Mouse (Mus musculus): ENCODE results near the gene Bag2. TPM values are rescaled to one million over a fixed set of nuclear protein-coding genes. Genes with fewer than 3 reads are reported as not detected.

Bag2 gene
- total RNA-seq (2014; fragmentation: Nextera tagmentation) = 110 and 115 TPM in 2 replicates
- 59.6 and 63.0 TPM in 2 replicates for total RNA-seq (2017)
- 60.2 and 66.7 TPM in 2 replicates for polyA plus RNA-seq (2012)

DNA sequence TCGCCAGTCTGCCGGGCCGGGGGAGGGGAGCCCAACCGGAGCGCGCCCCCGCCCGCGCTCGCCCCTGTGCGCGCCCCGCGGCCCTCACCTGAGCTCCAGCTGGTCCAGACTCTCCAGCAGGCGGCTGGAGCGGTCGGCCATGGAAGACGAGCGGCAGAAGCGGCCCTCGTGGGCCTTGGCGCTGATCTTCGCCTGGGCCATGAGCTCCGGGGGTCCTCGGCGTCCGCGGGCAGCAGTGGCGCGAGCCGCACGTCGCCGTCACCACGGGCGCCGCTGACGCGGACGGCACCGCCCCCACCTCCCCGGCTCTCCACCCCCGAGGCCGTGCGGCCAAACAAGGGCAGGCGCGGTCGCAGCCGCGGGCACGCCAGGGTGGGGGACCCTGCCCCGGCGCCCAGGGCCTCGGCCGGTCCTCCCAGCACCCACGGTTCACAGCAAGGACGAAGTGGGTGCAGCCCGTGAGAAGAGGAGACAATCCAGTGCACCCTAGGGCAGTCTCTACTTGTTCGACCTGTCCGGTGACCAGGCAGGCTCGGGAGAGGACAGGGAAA, at the start of gene Bag2:
Gene Bag2, minus strand, starts transcription at position 305 of the 551 bp plus-strand sequence.
- DNase-seq (ENCODE audit: low spot score) = peak; percentile 90
- H3K27me3 ChIP-seq (ENCODE audit: insufficient read depth, low read length) = no peaks in the 10 kb centered on the region
- H3K36me3 ChIP-seq (replicated peaks) = peaks cover 63% of the 10 kb centered on the region
- no peak for TF ChIP-seq TAL1 (conservative IDR thresholded peaks at IDR 0.05; ENCODE audit: low read depth, low read length)
- no peak for TF ChIP-seq POLR2AphosphoS5 (IDR thresholded peaks at IDR 0.05; ENCODE audit: insufficient replicate concordance, low read depth, low read length)
- no peak for TF ChIP-seq GATA2 (IDR thresholded peaks at IDR 0.05; ENCODE audit: borderline replicate concordance, low read depth, low read length)
- no peak for TF ChIP-seq CTCF (IDR thresholded peaks at IDR 0.05; ENCODE audit: low read depth, low read length)
- TF ChIP-seq GATA1 (IDR thresholded peaks at IDR 0.05; ENCODE audit: borderline replicate concordance, low read length) = no peak
- peak; percentile 37; the same call in 1 of the 2 replicates for ATAC-seq (ENCODE audit: extremely low read depth, insufficient number of reproducible peaks, low FRiP score, poor library complexity, severe bottlenecking)
- H3K4me1 ChIP-seq (ENCODE audit: insufficient read depth, low read depth, low read length) = peaks cover 46% of the 10 kb centered on the region
- H3K9me3 ChIP-seq (replicated peaks) = no peaks in the 10 kb centered on the region
- peak within 1 kb of the TSS; percentile 81 for H3K4me3 ChIP-seq (ENCODE audit: low read depth, low read length)

GRCm38 (mm10) chr1:33803323-33803722, 45.7 kb upstream of the Bag2 start:
- Histone ChIP-seq H3K4me3 (ENCODE audit: low read depth, low read length) (no peak overlapping the region), H3K27me3 (ENCODE audit: insufficient read depth, low read length) (no peaks in the 10 kb centered on the region), H3K4me1 (ENCODE audit: insufficient read depth, low read depth, low read length) (peaks cover 13% of the 10 kb centered on the region), H3K9me3 (replicated peaks) (no peaks in the 10 kb centered on the region), H3K36me3 (replicated peaks) (peaks cover 90% of the 10 kb centered on the region)
- ATAC-seq (ENCODE audit: extremely low read depth, insufficient number of reproducible peaks, low FRiP score, poor library complexity, severe bottlenecking) = no peak
- TF ChIP-seq CTCF (IDR thresholded peaks at IDR 0.05; ENCODE audit: low read depth, low read length) (no peak), TAL1 (conservative IDR thresholded peaks at IDR 0.05; ENCODE audit: low read depth, low read length) (no peak), GATA2 (IDR thresholded peaks at IDR 0.05; ENCODE audit: borderline replicate concordance, low read depth, low read length) (no peak), GATA1 (IDR thresholded peaks at IDR 0.05; ENCODE audit: borderline replicate concordance, low read length) (no peak), POLR2AphosphoS5 (IDR thresholded peaks at IDR 0.05; ENCODE audit: insufficient replicate concordance, low read depth, low read length) (no peak)
- DNase-seq (ENCODE audit: low spot score) = no peak

DNA sequence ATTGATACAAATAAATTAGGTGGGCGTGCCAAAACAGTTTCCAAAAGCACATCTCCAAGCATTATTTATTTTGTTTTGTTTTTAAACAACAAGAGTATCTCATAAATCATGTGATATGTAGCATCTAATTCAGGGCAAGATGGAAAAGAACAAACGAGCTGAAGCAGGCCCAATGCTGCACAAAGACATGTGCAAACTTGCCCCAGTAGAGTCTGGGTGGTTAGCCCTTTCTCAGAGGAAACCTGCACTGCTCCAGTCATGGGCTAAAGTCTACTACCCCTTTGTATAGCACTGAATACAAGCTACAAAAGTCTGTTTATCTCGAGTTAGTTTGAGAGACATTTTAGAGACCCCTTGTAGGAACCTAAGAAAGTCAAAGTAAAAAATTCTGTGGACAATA, 42.0 kb upstream of the Bag2 start:
- TF ChIP-seq CTCF (IDR thresholded peaks at IDR 0.05; ENCODE audit: low read depth, low read length) (no peak), POLR2AphosphoS5 (IDR thresholded peaks at IDR 0.05; ENCODE audit: insufficient replicate concordance, low read depth, low read length) (no peak), TAL1 (conservative IDR thresholded peaks at IDR 0.05; ENCODE audit: low read depth, low read length) (no peak), GATA2 (IDR thresholded peaks at IDR 0.05; ENCODE audit: borderline replicate concordance, low read depth, low read length) (no peak), GATA1 (IDR thresholded peaks at IDR 0.05; ENCODE audit: borderline replicate concordance, low read length) (no peak)
- DNase-seq (ENCODE audit: low spot score) (no peak), ATAC-seq (ENCODE audit: extremely low read depth, insufficient number of reproducible peaks, low FRiP score, poor library complexity, severe bottlenecking) (no peak)
- Histone ChIP-seq H3K4me1 (ENCODE audit: insufficient read depth, low read depth, low read length) (peaks cover 7% of the 10 kb centered on the region; the same call in 1 of the 2 replicates), H3K9me3 (replicated peaks) (no peaks in the 10 kb centered on the region), H3K36me3 (replicated peaks) (peaks cover 82% of the 10 kb centered on the region), H3K27me3 (ENCODE audit: insufficient read depth, low read length) (no peaks in the 10 kb centered on the region), H3K4me3 (ENCODE audit: low read depth, low read length) (no peak overlapping the region)

- H3K9me3 ChIP-seq (replicated peaks) = no peaks in the 10 kb centered on the region
- TF ChIP-seq POLR2AphosphoS5 (IDR thresholded peaks at IDR 0.05; ENCODE audit: insufficient replicate concordance, low read depth, low read length) (no peak), GATA1 (IDR thresholded peaks at IDR 0.05; ENCODE audit: borderline replicate concordance, low read length) (no peak), TAL1 (conservative IDR thresholded peaks at IDR 0.05; ENCODE audit: low read depth, low read length) (no peak), CTCF (IDR thresholded peaks at IDR 0.05; ENCODE audit: low read depth, low read length) (no peak), GATA2 (IDR thresholded peaks at IDR 0.05; ENCODE audit: borderline replicate concordance, low read depth, low read length) (no peak)
- DNase-seq (ENCODE audit: low spot score) = no peak
- no peaks in the 10 kb centered on the region for H3K27me3 ChIP-seq (ENCODE audit: insufficient read depth, low read length)
- ATAC-seq (ENCODE audit: extremely low read depth, insufficient number of reproducible peaks, low FRiP score, poor library complexity, severe bottlenecking) = no peak
- H3K4me3 ChIP-seq (ENCODE audit: low read depth, low read length) = no peak overlapping the region
- peaks cover 16% of the 10 kb centered on the region; the same call in 1 of the 2 replicates for H3K4me1 ChIP-seq (ENCODE audit: insufficient read depth, low read depth, low read length)
- H3K36me3 ChIP-seq (replicated peaks) = peaks cover 52% of the 10 kb centered on the region
Measured at GRCm38 (mm10) chr1:33788493-33788892, 30.9 kb upstream of the Bag2 start.

DNA sequence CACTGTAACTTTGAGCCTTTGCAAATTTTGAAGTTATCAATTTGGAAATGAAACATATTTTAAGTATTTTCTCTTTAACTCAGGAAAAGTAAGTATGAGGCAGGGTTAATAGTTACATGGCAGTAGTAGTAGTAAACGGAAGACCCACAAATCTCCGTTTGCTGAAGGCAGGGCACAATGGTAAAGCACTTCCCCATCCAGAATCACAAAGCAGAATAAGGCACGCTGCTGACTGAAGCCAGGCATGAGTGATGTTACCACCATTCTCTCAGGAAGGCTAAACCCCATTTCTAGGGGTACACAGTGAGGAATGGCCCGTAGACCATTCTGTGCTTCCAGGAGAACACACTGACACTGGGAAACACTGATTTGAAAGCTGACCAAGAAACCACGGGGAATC, 30.5 kb upstream of the Bag2 start:
- no peak for TF ChIP-seq TAL1 (conservative IDR thresholded peaks at IDR 0.05; ENCODE audit: low read depth, low read length)
- no peak for TF ChIP-seq GATA2 (IDR thresholded peaks at IDR 0.05; ENCODE audit: borderline replicate concordance, low read depth, low read length)
- TF ChIP-seq GATA1 (IDR thresholded peaks at IDR 0.05; ENCODE audit: borderline replicate concordance, low read length) = no peak
- no peak for TF ChIP-seq CTCF (IDR thresholded peaks at IDR 0.05; ENCODE audit: low read depth, low read length)
- TF ChIP-seq POLR2AphosphoS5 (IDR thresholded peaks at IDR 0.05; ENCODE audit: insufficient replicate concordance, low read depth, low read length) = no peak
- Histone ChIP-seq H3K36me3 (replicated peaks) (peaks cover 52% of the 10 kb centered on the region), H3K4me3 (ENCODE audit: low read depth, low read length) (no peak overlapping the region), H3K27me3 (ENCODE audit: insufficient read depth, low read length) (no peaks in the 10 kb centered on the region), H3K9me3 (replicated peaks) (no peaks in the 10 kb centered on the region), H3K4me1 (ENCODE audit: insufficient read depth, low read depth, low read length) (peaks cover 16% of the 10 kb centered on the region; the same call in 1 of the 2 replicates)
- ATAC-seq (ENCODE audit: extremely low read depth, insufficient number of reproducible peaks, low FRiP score, poor library complexity, severe bottlenecking) = no peak
- DNase-seq (ENCODE audit: low spot score) = no peak

DNA sequence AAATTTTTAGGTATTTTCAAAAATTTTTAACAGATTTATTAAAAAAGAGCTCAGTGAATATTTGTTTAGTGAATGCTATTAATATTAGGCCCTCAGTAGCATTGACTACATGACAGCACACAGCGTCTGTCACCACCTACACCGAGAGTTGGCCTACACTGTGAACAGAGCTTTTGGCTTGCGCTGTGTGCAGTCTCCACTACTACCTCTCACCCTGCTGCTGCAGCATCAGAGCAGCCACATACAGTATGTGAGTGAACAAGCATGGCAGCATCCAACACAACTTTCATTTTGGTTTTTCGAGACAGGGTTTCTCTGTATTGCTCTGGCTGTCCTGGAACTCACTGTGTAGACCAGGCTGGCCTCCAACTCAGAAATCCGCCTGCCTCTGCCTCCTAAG, 27.0 kb upstream of the Bag2 start:
- peaks cover 7% of the 10 kb centered on the region; the same call in 1 of the 2 replicates for H3K4me1 ChIP-seq (ENCODE audit: insufficient read depth, low read depth, low read length)
- TF ChIP-seq TAL1 (conservative IDR thresholded peaks at IDR 0.05; ENCODE audit: low read depth, low read length) (no peak), GATA1 (IDR thresholded peaks at IDR 0.05; ENCODE audit: borderline replicate concordance, low read length) (no peak), CTCF (IDR thresholded peaks at IDR 0.05; ENCODE audit: low read depth, low read length) (no peak), POLR2AphosphoS5 (IDR thresholded peaks at IDR 0.05; ENCODE audit: insufficient replicate concordance, low read depth, low read length) (no peak), GATA2 (IDR thresholded peaks at IDR 0.05; ENCODE audit: borderline replicate concordance, low read depth, low read length) (no peak)
- H3K9me3 ChIP-seq (replicated peaks) = no peaks in the 10 kb centered on the region
- no peaks in the 10 kb centered on the region for H3K27me3 ChIP-seq (ENCODE audit: insufficient read depth, low read length)
- no peak for DNase-seq (ENCODE audit: low spot score)
- H3K36me3 ChIP-seq (replicated peaks) = peaks cover 58% of the 10 kb centered on the region
- no peak overlapping the region for H3K4me3 ChIP-seq (ENCODE audit: low read depth, low read length)
- ATAC-seq (ENCODE audit: extremely low read depth, insufficient number of reproducible peaks, low FRiP score, poor library complexity, severe bottlenecking) = no peak

Data from G1E (cell line).